Mouse (Mus musculus) bone marrow macrophage, adult 2 months (primary cell): ENCODE data around the gene Clp1. TPM values are rescaled to one million over a fixed set of nuclear protein-coding genes. Genes with fewer than 3 reads are reported as not detected.

Experiments
- H3K27ac ChIP-seq: 2 replicates; pipeline ENCODE4 v1.5.1; 2012; ENCODE audit warnings: low read depth, low read length; ENCODE audit not compliant: insufficient read depth
- H3K4me1 ChIP-seq: 2 replicates; pipeline ENCODE4 v1.6.1; 2012; ENCODE audit warnings: low read length; ENCODE audit not compliant: control insufficient read depth, insufficient read depth
- H3K4me3 ChIP-seq: 2 replicates; pipeline ENCODE4 v1.5.1; 2012; ENCODE audit warnings: mild to moderate bottlenecking, low read length, moderate library complexity; ENCODE audit not compliant: insufficient read depth
- CTCF ChIP-seq: IDR thresholded peaks from 2 replicates; pipeline ENCODE4 v1.5.1; 2012; ENCODE audit warnings: low read depth, mild to moderate bottlenecking, low read length, moderate library complexity
- POLR2A ChIP-seq: IDR thresholded peaks from 2 replicates; pipeline ENCODE4 v1.6.1; 2012; ENCODE audit warnings: mild to moderate bottlenecking, low read depth, low read length, borderline replicate concordance
- polyA plus RNA-seq: library from polyadenylated mRNA; stranded (reverse); fragments of >200 nt; gene quantifications from 2 replicates; pipeline ENCODE4 v1.2.4, GENCODE M21; 2012; ENCODE audit not compliant: missing spikeins, insufficient read depth, insufficient read length

Gene Clp1
- polyA plus RNA-seq, 1 experiment: 16.6 TPM

GRCm38 (mm10) chr2:84715562-84716361, 11.4 kb downstream of the Clp1 start:
- Histone ChIP-seq H3K27ac (peak overlapping the region; percentile 74), H3K4me1 (peaks cover 8% of the 10 kb centered on the region), H3K4me3 (peak overlapping the region; percentile 84)
- TF ChIP-seq POLR2A: no peak
- no peak for TF ChIP-seq CTCF

- Histone ChIP-seq H3K4me3 (peak within 1 kb of the TSS; percentile 84), H3K27ac (peak within 1 kb of the TSS; percentile 86), H3K4me1 (peaks cover 8% of the 10 kb centered on the region)
- TF ChIP-seq CTCF (no peak), POLR2A (no peak)
Measured at GRCm38 (mm10) chr2:84714811-84715561, 12.2 kb downstream of the Clp1 start, which contains the start of gene Zdhhc5. TSS of gene Zdhhc5 (minus strand) at chr2:84715180.

GRCm38 (mm10) chr2:84714422-84714810, 12.7 kb downstream of the Clp1 start:
- Histone ChIP-seq H3K4me1 (peaks cover 8% of the 10 kb centered on the region), H3K27ac (peak overlapping the region; percentile 86), H3K4me3 (peak overlapping the region; percentile 84)
- TF ChIP-seq POLR2A (no peak), CTCF (no peak)

- Histone ChIP-seq H3K27ac (no peak overlapping the region), H3K4me1 (peaks cover 8% of the 10 kb centered on the region), H3K4me3 (no peak overlapping the region)
- TF ChIP-seq CTCF (no peak), POLR2A (no peak)
Measured at GRCm38 (mm10) chr2:84711898-84712297, 15.3 kb downstream of the Clp1 start.

- peaks cover 16% of the 10 kb centered on the region for H3K4me1 ChIP-seq
- no peak overlapping the region for H3K4me3 ChIP-seq
- H3K27ac ChIP-seq: no peak overlapping the region
- TF ChIP-seq CTCF (no peak), POLR2A (no peak)
Measured at GRCm38 (mm10) chr2:84707523-84707922, 19.6 kb downstream of the Clp1 start.

GRCm38 (mm10) chr2:84705295-84705694, 21.9 kb downstream of the Clp1 start:
- TF ChIP-seq POLR2A (no peak), CTCF (no peak)
- Histone ChIP-seq H3K4me1 (peaks cover 16% of the 10 kb centered on the region), H3K27ac (no peak overlapping the region), H3K4me3 (no peak overlapping the region)

GRCm38 (mm10) chr2:84704329-84704728, 22.8 kb downstream of the Clp1 start:
- Histone ChIP-seq H3K4me3 (no peak overlapping the region), H3K27ac (no peak overlapping the region), H3K4me1 (peaks cover 16% of the 10 kb centered on the region)
- no peak for TF ChIP-seq POLR2A
- no peak for TF ChIP-seq CTCF

GRCm38 (mm10) chr2:84703497-84703896, 23.7 kb downstream of the Clp1 start:
- no peak overlapping the region for H3K4me3 ChIP-seq
- no peak overlapping the region for H3K27ac ChIP-seq
- TF ChIP-seq CTCF (no peak), POLR2A (no peak)
- peaks cover 16% of the 10 kb centered on the region for H3K4me1 ChIP-seq

- no peak overlapping the region for H3K4me3 ChIP-seq
- H3K27ac ChIP-seq: no peak overlapping the region
- TF ChIP-seq POLR2A: no peak
- TF ChIP-seq CTCF: no peak
- H3K4me1 ChIP-seq: no peaks in the 10 kb centered on the region
Measured at GRCm38 (mm10) chr2:84695007-84695695, 32.0 kb downstream of the Clp1 start.
